Mouse (Mus musculus) stomach, embryonic 15.5 days (tissue): Measurements from ENCODE around the gene Kmt2c. TPM values are rescaled to one million over a fixed set of nuclear protein-coding genes. Genes with fewer than 3 reads are reported as not detected.

Experiments used
- ATAC-seq: fragments of 200-750 bp; cut with Nextera tagmentation; 2 replicates; pipeline ENCODE4 v1.8.0; 2017; ENCODE audit warnings: low read depth, moderate number of reproducible peaks, moderate TSS enrichment; ENCODE audit not compliant: insufficient read depth, low FRiP score
- H3K27ac ChIP-seq: fragments of 300-500 bp; sonication (generic); 2 replicates; pipeline ENCODE4 v1.5.1; 2015; ENCODE audit warnings: mild to moderate bottlenecking, inconsistent platforms
- H3K27me3 ChIP-seq: fragments of 300-500 bp; sonication (generic); replicated peaks from 2 replicates; pipeline ENCODE4 v1.6.1; 2015; ENCODE audit warnings: inconsistent platforms
- H3K36me3 ChIP-seq: fragments of 300-500 bp; sonication (generic); 2 replicates; pipeline ENCODE4 v1.6.1; 2015; ENCODE audit warnings: inconsistent platforms
- H3K4me1 ChIP-seq: fragments of 300-500 bp; sonication (generic); 2 replicates; pipeline ENCODE4 v1.6.1; 2015; ENCODE audit warnings: inconsistent platforms
- H3K4me2 ChIP-seq: fragments of 300-500 bp; sonication (generic); 2 replicates; pipeline ENCODE4 v1.6.1; 2015; ENCODE audit warnings: mild to moderate bottlenecking, inconsistent platforms
- H3K4me3 ChIP-seq: fragments of 300-500 bp; sonication (generic); replicated peaks from 2 replicates; pipeline ENCODE4 v1.5.1; 2015; ENCODE audit warnings: inconsistent platforms
- H3K9ac ChIP-seq: fragments of 300-500 bp; sonication (generic); 2 replicates; pipeline ENCODE4 v1.6.1; 2015; ENCODE audit warnings: inconsistent platforms
- H3K9me3 ChIP-seq: fragments of 300-500 bp; sonication (generic); 2 replicates; pipeline ENCODE4 v1.6.1; 2016; ENCODE audit warnings: inconsistent platforms
- WGBS: fragments of 180-500 bp; shearing (Covaris S2); methylation state at CpG from one replicate; pipeline ENCODE4 v1.1.7; 2015; 5-methylcytosine and 5-hydroxymethylcytosine counted together
- polyA plus RNA-seq: library from polyadenylated mRNA; unstranded; fragments of >200 nt; fragmentation: Nextera tagmentation; extraction: Ambion mirVana; gene quantifications from 2 replicates; pipeline ENCODE4 v1.2.1, GENCODE M21; 2015

The Kmt2c gene
- polyA plus RNA-seq, 1 experiment from 2014 or later, result 13.4 TPM

DNA sequence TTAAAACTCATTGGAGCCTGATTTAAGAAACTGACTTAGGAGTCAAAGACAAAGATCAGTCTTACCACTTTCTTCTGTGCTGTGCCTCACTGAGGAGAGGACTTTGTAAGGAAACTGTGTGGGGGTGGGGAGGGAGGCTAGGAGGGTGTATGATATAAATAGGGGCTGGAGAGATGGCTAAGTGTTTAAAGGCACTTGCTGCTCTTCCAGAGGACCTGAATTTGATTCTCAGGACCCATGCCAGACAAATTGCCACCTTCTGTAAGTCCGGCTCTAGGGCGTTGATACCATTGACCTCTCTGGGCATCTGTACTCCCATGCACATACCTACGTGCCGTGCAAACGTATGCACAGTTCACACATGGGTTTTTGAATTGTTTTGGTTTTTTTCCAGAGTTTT is 7.5 kb upstream of the Kmt2c start:
- Histone ChIP-seq H3K27me3 (no peaks in the 10 kb centered on the region), H3K9ac (no peak overlapping the region), H3K9me3 (no peaks in the 10 kb centered on the region), H3K27ac (no peak overlapping the region), H3K4me2 (no peak overlapping the region), H3K4me1 (no peaks in the 10 kb centered on the region), H3K36me3 (no peaks in the 10 kb centered on the region), H3K4me3 (no peak overlapping the region)
- no peak for ATAC-seq
- WGBS, result 87% methylated on average over 5 of the region's 5 CpGs

DNA sequence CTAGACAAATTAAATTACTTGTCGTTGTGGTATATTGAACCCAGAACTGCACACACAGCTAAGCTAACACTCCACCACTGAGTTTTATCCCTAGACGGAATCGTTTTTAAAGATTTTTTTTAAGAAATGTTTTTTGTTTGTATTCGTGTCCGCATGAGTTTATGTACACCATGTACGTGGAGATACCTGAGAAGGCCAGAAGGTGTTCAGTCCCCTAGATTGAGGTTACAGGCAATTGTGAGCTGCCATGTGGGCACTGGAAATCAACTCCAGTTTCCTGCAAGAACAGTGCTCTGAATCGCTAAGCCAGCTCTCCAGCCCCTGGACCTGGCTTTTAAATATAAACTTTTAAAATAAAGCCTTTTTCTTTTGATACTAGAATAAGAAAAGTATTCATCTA is 2.1 kb upstream of the Kmt2c start:
- Histone ChIP-seq H3K4me1 (0 out of 2 replicates have a peak, but pooled peaks cover 2% of the 10 kb centered on the region), H3K27ac (peak overlapping the region; percentile 100; the same call in 1 of the 2 replicates), H3K9me3 (no peaks in the 10 kb centered on the region), H3K4me2 (peak overlapping the region; percentile 69), H3K27me3 (no peaks in the 10 kb centered on the region), H3K4me3 (peak overlapping the region; percentile 94), H3K9ac (no peak overlapping the region), H3K36me3 (no peaks in the 10 kb centered on the region)
- ATAC-seq, result no peak
- 66% methylated on average over 7 of the region's 7 CpGs for WGBS

DNA sequence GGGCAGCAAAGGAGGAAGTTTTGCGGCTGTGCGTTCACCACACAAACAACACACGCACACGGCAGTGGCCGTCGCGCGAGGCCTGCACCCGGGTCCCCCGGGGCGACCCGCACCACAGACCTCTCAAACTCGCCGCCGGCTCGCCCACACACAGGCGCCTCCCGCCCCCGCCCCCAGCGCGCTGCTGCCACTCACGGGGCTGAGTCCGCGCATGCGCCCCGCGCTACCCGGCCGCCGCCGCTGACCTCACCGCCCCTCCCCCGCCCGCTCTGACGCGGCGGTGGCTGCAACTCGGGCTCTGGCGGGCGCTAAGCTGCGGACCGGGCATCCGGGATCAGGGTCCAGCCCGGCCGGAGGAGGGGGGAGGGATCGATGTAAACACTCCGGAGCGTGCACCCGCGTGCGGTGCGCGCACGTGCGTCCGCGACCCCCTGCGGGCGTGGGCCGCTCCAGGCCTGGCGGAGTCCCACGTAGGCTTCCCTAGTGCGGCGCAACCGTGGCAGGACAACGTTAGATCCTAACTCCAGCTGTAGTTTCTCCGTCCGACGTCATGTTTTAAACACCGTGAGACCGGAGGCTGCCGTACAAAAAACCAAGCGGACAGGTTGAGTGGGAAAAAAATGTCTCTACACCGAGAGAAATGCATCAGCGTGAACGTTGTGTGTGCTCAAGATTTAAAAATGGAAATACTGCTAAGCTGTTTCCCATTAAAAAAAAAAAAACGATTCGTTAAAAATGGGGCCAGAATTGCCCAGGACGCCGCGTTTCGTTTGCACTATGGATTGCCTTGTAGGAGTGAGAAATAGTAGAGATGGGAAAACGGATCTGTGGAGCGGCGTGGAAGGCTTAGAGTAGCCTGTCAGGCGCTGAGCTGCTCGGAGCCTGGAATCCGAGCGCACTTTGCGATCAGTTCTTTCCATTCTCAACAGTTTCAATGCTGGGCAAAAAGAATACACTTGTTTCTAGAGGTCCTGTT is 1.1 kb upstream of the Kmt2c start:
- Histone ChIP-seq H3K9me3 (no peaks in the 10 kb centered on the region), H3K4me2 (peak overlapping the region; percentile 75), H3K27ac (peak overlapping the region; percentile 100), H3K9ac (peak overlapping the region; percentile 85), H3K36me3 (no peaks in the 10 kb centered on the region), H3K27me3 (no peaks in the 10 kb centered on the region), H3K4me1 (0 out of 2 replicates have a peak, but pooled peaks cover 2% of the 10 kb centered on the region), H3K4me3 (peak overlapping the region; percentile 94)
- ATAC-seq, result peak; percentile 84
- under 1% methylated on average over 69 of the region's 90 CpGs for WGBS

DNA sequence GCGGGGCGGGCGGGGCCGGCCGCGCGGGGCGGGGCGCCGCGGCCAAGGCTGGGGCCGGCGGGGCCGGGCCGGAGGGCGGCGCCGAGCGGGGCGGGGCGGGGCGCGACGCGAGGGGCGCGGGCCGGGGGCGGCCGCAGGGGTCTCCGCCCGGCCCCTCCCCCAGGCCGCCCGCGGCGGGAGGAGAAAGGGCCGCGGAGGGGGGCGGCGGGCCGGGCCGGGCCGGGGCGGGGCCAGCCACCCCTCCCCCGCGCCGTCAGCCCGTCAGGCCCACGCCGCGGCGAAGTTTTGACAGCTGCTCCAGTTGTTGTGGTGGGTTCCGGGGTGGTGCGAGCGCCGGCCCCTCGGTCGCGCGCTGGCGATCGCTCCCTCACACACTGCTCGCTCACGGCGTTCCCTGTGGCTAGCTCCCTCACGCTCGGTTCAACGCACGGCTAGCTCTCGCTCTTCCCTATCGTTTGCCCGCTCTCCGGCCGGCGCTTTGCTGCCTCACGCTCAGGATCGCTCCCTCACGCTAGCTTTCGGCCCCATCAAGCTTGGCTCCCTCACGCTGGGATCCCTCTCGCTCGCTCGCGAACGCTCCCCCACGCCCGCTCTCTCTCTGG is 339 bp upstream of the Kmt2c start:
- H3K9ac ChIP-seq, result peak overlapping the region; percentile 85
- peak overlapping the region; percentile 94 for H3K4me3 ChIP-seq
- H3K27ac ChIP-seq, result peak overlapping the region; percentile 100
- H3K27me3 ChIP-seq, result no peaks in the 10 kb centered on the region
- H3K4me1 ChIP-seq, result 0 out of 2 replicates have a peak, but pooled peaks cover 2% of the 10 kb centered on the region
- no peaks in the 10 kb centered on the region for H3K9me3 ChIP-seq
- peak overlapping the region; percentile 75 for H3K4me2 ChIP-seq
- ATAC-seq, result peak; percentile 81
- H3K36me3 ChIP-seq, result no peaks in the 10 kb centered on the region
- under 1% methylated on average over 43 of the region's 87 CpGs for WGBS

DNA sequence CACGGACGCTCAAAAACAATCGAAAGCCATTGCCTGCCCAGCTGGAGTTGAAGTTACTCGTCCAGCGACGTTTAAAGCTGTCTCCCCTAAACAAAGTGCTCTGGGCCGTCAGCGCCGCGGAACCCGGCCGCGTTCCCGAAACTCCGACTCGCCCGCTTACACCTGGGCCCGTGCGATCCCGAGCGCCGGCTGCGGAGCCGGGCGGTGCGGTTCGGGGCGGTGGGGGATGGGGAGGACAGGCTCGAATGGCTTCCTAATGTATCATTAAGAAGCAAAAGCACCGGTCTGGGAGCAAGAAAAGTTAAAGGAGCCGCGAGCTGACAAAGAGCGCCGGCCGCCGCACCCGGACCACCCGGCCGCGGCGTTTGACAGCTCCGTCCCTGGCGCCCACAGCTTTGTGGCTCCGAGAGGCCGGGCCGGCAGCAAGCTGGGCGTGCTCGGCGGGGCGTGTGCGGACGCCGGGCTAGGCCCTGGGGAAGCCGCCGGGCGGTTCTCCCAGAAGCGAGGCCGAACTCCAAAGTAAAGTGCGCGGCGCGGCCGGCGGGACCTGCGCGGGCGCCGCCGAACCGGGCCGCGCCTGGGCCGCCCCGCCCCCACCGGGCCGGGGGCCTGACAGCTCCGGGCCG is 750 bp downstream of the Kmt2c start:
- Histone ChIP-seq H3K4me2 (peak overlapping the region; percentile 71), H3K9ac (peak overlapping the region; percentile 91), H3K9me3 (no peaks in the 10 kb centered on the region), H3K27me3 (no peaks in the 10 kb centered on the region), H3K4me1 (0 out of 2 replicates have a peak, but pooled peaks cover 2% of the 10 kb centered on the region), H3K27ac (peak overlapping the region; percentile 98), H3K36me3 (no peaks in the 10 kb centered on the region), H3K4me3 (peak overlapping the region; percentile 94)
- ATAC-seq, result peak; percentile 20; the same call in 1 of the 2 replicates
- under 1% methylated on average over 65 of the region's 78 CpGs for WGBS

DNA sequence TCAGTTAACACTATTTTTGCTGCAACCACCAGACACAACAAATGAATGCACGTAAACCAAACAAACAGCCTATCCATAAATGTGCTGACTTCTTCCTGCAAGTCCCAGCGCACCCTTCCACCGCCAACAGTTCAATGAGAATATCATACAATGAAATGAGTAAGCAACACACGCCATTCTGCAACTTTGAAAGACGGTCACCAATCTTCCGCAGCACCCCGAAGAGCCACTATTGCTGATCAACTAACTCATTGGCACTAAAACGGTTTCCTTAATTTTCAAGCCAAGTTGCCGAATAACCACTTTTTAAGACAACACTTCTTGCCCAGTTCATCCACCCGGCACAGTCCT is 1.2 kb downstream of the Kmt2c start:
- ATAC-seq, result no peak
- under 1% methylated on average over 10 of the region's 10 CpGs for WGBS
- Histone ChIP-seq H3K9me3 (no peaks in the 10 kb centered on the region), H3K4me3 (peak overlapping the region; percentile 94), H3K9ac (peak overlapping the region; percentile 91), H3K36me3 (no peaks in the 10 kb centered on the region), H3K4me2 (peak overlapping the region; percentile 71), H3K27ac (peak overlapping the region; percentile 98), H3K27me3 (no peaks in the 10 kb centered on the region), H3K4me1 (0 out of 2 replicates have a peak, but pooled peaks cover 2% of the 10 kb centered on the region)

DNA sequence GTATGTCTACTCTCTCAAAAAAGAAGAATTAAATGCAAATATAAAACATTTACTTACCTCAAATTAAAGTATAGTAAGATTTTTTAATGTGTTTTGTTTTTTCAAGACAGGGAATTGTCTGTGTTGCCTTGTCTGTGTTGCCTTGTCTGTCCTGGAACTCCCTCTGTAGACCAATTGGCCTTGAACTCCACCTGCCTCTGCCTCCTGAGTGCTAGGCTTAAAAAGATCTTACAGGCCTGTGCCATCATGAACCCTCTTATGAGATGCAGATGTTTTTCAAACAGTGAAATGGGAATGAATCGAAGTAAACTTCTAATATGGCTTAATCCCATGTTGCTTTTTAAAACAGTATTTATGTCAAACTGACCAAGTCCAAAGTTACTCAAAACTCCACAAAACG is 1.9 kb downstream of the Kmt2c start:
- ATAC-seq, result no peak
- Histone ChIP-seq H3K27ac (no peak overlapping the region), H3K36me3 (no peaks in the 10 kb centered on the region), H3K4me1 (0 out of 2 replicates have a peak, but pooled peaks cover 2% of the 10 kb centered on the region), H3K4me2 (peak overlapping the region; percentile 71), H3K27me3 (no peaks in the 10 kb centered on the region), H3K9ac (no peak overlapping the region), H3K4me3 (peak overlapping the region; percentile 94), H3K9me3 (no peaks in the 10 kb centered on the region)
- WGBS, result 28% methylated on average over 2 of the region's 2 CpGs

DNA sequence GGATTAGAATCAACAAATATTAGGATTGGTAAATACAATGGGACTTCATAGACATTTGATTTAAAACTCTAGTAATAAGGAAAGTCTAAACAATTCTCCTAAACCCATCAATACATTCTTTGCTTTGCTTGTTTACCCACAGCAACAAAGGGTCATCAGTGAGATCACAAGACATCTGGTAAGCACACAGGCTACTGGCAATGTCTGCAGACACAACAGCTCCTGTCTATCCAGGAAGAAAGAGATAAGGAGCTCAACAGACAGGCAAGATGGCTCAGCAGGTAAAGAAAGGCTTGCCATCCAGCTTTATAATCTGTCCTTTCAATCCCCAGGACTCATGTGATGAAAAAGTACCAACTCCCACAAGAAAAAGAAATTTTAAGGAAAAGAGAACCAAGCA is 19.7 kb downstream of the Kmt2c start:
- H3K27ac ChIP-seq, result no peak overlapping the region
- H3K4me1 ChIP-seq, result 0 out of 2 replicates have a peak, but pooled peaks cover 3% of the 10 kb centered on the region
- H3K4me3 ChIP-seq, result no peak overlapping the region
- H3K9ac ChIP-seq, result no peak overlapping the region
- H3K4me2 ChIP-seq, result no peak overlapping the region
- H3K27me3 ChIP-seq, result no peaks in the 10 kb centered on the region
- ATAC-seq, result no peak
- no peaks in the 10 kb centered on the region for H3K36me3 ChIP-seq
- no peaks in the 10 kb centered on the region for H3K9me3 ChIP-seq

DNA sequence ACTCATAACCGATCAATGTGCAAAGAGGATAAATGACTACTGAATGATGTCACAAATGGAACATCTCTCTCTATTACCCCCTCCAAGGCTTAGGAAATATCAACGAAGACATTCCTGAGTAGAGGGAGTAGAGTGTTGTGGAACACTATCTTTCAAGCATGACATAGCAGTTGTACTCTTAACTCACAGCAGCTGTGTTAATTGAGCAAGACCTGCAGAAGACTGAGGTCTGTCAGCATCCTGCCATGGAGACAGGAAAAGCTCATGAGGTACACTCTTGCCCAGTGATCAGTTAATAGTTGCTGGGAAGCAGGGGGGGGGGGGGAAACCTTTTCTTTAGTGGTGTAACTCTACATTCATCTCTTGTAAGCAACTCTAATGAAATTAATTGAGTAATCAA is 22.8 kb downstream of the Kmt2c start:
- H3K4me2 ChIP-seq, result no peak overlapping the region
- no peak for ATAC-seq
- no peak overlapping the region for H3K9ac ChIP-seq
- no peaks in the 10 kb centered on the region for H3K9me3 ChIP-seq
- 71% methylated on average over 2 of the region's 2 CpGs for WGBS
- no peak overlapping the region for H3K27ac ChIP-seq
- 0 out of 2 replicates have a peak, but pooled peaks cover 3% of the 10 kb centered on the region for H3K4me1 ChIP-seq
- H3K36me3 ChIP-seq, result no peaks in the 10 kb centered on the region
- no peak overlapping the region for H3K4me3 ChIP-seq
- no peaks in the 10 kb centered on the region for H3K27me3 ChIP-seq

DNA sequence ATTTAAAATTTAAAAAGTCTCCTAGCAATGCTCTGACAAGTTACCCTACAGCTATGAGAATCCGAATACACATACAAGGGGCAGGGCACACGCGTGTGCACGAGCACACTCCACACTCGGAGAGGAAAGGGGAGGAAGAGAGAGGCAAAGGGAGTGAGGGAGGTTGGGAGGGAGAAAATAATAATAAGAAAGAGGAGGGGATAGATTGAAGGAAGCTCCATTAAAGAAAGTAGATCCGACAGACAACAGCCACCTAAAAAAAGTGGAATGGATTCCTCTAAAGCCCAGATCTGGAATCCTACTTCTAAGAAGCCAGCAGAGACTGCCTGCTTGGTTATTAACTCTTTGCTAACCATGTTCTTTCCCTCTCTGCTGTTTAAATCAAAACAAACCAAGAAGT is 26.5 kb downstream of the Kmt2c start:
- Histone ChIP-seq H3K27me3 (no peaks in the 10 kb centered on the region), H3K9me3 (no peaks in the 10 kb centered on the region), H3K36me3 (no peaks in the 10 kb centered on the region), H3K4me1 (0 out of 2 replicates have a peak, but pooled peaks cover 3% of the 10 kb centered on the region), H3K4me3 (peak overlapping the region; percentile 41), H3K9ac (peak overlapping the region; percentile 16; the same call in 1 of the 2 replicates), H3K27ac (peak overlapping the region; percentile 31; the same call in 1 of the 2 replicates), H3K4me2 (peak overlapping the region; percentile 49)
- 5% methylated on average over 6 of the region's 6 CpGs for WGBS
- ATAC-seq, result peak; percentile 47; the same call in 1 of the 2 replicates

DNA sequence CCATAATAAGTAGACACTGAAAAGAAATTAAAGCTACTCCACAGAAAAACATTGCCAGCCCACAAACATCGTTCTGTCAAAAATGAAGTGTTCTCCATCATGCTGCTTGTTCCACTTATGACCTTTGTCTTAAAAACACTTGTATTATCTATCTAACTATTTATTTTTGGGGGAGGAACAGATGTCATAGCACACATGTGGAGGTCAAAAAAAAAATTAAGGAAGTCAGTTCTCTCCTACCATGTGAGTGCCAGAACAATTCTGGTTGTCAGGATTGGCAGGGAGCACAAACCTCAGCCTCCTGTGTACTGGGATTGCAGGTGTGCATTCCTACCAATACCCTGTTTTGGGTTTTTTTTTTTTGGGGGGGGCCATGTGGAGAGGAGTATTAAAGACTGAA is 36.6 kb downstream of the Kmt2c start:
- 97% methylated on average over 1 of the region's 1 CpGs for WGBS

More for the DNA sequence above, 36.6 kb downstream of the Kmt2c start:
- Histone ChIP-seq H3K4me1 (no peaks in the 10 kb centered on the region), H3K27ac (no peak overlapping the region), H3K4me3 (no peak overlapping the region), H3K9me3 (no peaks in the 10 kb centered on the region), H3K4me2 (no peak overlapping the region), H3K9ac (no peak overlapping the region), H3K27me3 (no peaks in the 10 kb centered on the region), H3K36me3 (no peaks in the 10 kb centered on the region)
- no peak for ATAC-seq
